Mouse (Mus musculus) CD4-positive, CD25-positive, alpha-beta regulatory T cell, adult 4 months (primary cell): ENCODE data around the gene Trim11. TPM values are rescaled to one million over a fixed set of nuclear protein-coding genes. Genes with fewer than 3 reads are reported as not detected.

Experiments used
- ATAC-seq: one replicate; pipeline ENCODE4 v1.8.0; 2017
- polyA plus RNA-seq, 2 experiments: library from polyadenylated mRNA; unstranded; fragments of 100-300 nt; shearing (Covaris generic); gene quantifications; one replicate each; pipeline ENCODE4 v1.2.1; 2017

Gene Trim11
- polyA plus RNA-seq, 2 experiments from 2014 or later, result 23.7 to 27.1 TPM

GRCm38 (mm10) chr11:58981541-58982447 is 3.9 kb downstream of the Trim11 start:
- peak; percentile 30 for ATAC-seq

GRCm38 (mm10) chr11:58982471-58983097 is 4.7 kb downstream of the Trim11 start:
- ATAC-seq, result no peak

GRCm38 (mm10) chr11:58983691-58984341 is 5.9 kb downstream of the Trim11 start:
- no peak for ATAC-seq

GRCm38 (mm10) chr11:58984657-58985056 is 6.8 kb downstream of the Trim11 start:
- ATAC-seq, result no peak

- no peak for ATAC-seq
These were observed 7.5 kb downstream of the Trim11 start for GRCm38 (mm10) chr11:58985299-58985917.

- no peak for ATAC-seq
These were observed 11.3 kb downstream of the Trim11 start for GRCm38 (mm10) chr11:58989166-58989565.

- no peak for ATAC-seq
These were observed 12.2 kb downstream of the Trim11 start for GRCm38 (mm10) chr11:58990141-58990540.

GRCm38 (mm10) chr11:58990794-58991193 is 12.9 kb downstream of the Trim11 start:
- no peak for ATAC-seq

GRCm38 (mm10) chr11:58991911-58992310 is 14.0 kb downstream of the Trim11 start:
- ATAC-seq, result no peak

- no peak for ATAC-seq
These were observed 15.3 kb downstream of the Trim11 start for GRCm38 (mm10) chr11:58993091-58993670.

- no peak for ATAC-seq
These were observed 16.5 kb downstream of the Trim11 start for GRCm38 (mm10) chr11:58994337-58994826.

GRCm38 (mm10) chr11:58995061-58995806 is 17.3 kb downstream of the Trim11 start:
- no peak for ATAC-seq

GRCm38 (mm10) chr11:58995807-58996370 is 18.0 kb downstream of the Trim11 start:
- no peak for ATAC-seq

- ATAC-seq, result no peak
These were observed 19.6 kb downstream of the Trim11 start for GRCm38 (mm10) chr11:58997541-58997940.

GRCm38 (mm10) chr11:58999158-58999557 is 21.3 kb downstream of the Trim11 start:
- ATAC-seq, result no peak

- no peak for ATAC-seq
These were observed 21.9 kb downstream of the Trim11 start for GRCm38 (mm10) chr11:58999830-59000229.

GRCm38 (mm10) chr11:59000635-59001034 is 22.7 kb downstream of the Trim11 start:
- ATAC-seq, result no peak

GRCm38 (mm10) chr11:59002327-59003079 is 24.6 kb downstream of the Trim11 start:
- ATAC-seq, result no peak

- ATAC-seq, result no peak
These were observed 37.2 kb downstream of the Trim11 start for GRCm38 (mm10) chr11:59015052-59015451.

GRCm38 (mm10) chr11:59026411-59026810 is 48.5 kb downstream of the Trim11 start:
- no peak for ATAC-seq
